Mouse (Mus musculus): ENCODE measurements around the gene Ssbp4. TPM values are rescaled to one million over a fixed set of nuclear protein-coding genes. Genes with fewer than 3 reads are reported as not detected.
A peak's percentile ranks its signal among the peaks of the same experiment; 100 is the strongest.

Gene Ssbp4
- polyA plus RNA-seq, 1 experiment: 50.7 TPM

GRCm38 (mm10) chr8:70634066-70634465 lies 25.4 kb upstream of the Ssbp4 start:
- TF ChIP-seq POLR2A (IDR thresholded peaks at IDR 0.05; ENCODE audit: low read depth, low read length) (no peak), CTCF (IDR thresholded peaks at IDR 0.05; ENCODE audit: borderline replicate concordance, insufficient read depth, low read length) (no peak)
- Histone ChIP-seq H3K4me3 (ENCODE audit: insufficient read depth, low read length) (no peak overlapping the region), H3K27ac (ENCODE audit: insufficient read depth, low read length) (no peak overlapping the region), H3K4me1 (ENCODE audit: control insufficient read depth, insufficient read depth, low read length) (peaks cover 9% of the 10 kb centered on the region)

- H3K4me1 ChIP-seq (ENCODE audit: control insufficient read depth, insufficient read depth, low read length): peaks cover 9% of the 10 kb centered on the region
- peak within 1 kb of the TSS; percentile 78 for H3K27ac ChIP-seq (ENCODE audit: insufficient read depth, low read length)
- TF ChIP-seq POLR2A (IDR thresholded peaks at IDR 0.05; ENCODE audit: low read depth, low read length): no peak
- TF ChIP-seq CTCF (IDR thresholded peaks at IDR 0.05; ENCODE audit: borderline replicate concordance, insufficient read depth, low read length): no peak
- H3K4me3 ChIP-seq (ENCODE audit: insufficient read depth, low read length): peak within 1 kb of the TSS; percentile 23
These were observed 23.7 kb upstream of the Ssbp4 start, which contains the start of gene Gdf15 for GRCm38 (mm10) chr8:70632346-70632892. Gene Gdf15 (minus strand): TSS chr8:70632456.

- H3K27ac ChIP-seq (ENCODE audit: insufficient read depth, low read length): peak overlapping the region; percentile 78
- H3K4me3 ChIP-seq (ENCODE audit: insufficient read depth, low read length): peak overlapping the region; percentile 23
- TF ChIP-seq CTCF (IDR thresholded peaks at IDR 0.05; ENCODE audit: borderline replicate concordance, insufficient read depth, low read length) (no peak), POLR2A (IDR thresholded peaks at IDR 0.05; ENCODE audit: low read depth, low read length) (peak; percentile 80)
- H3K4me1 ChIP-seq (ENCODE audit: control insufficient read depth, insufficient read depth, low read length): peaks cover 9% of the 10 kb centered on the region
These were observed 22.8 kb upstream of the Ssbp4 start for GRCm38 (mm10) chr8:70631436-70631835.

- Histone ChIP-seq H3K4me3 (ENCODE audit: insufficient read depth, low read length) (peak overlapping the region; percentile 23), H3K4me1 (ENCODE audit: control insufficient read depth, insufficient read depth, low read length) (peaks cover 9% of the 10 kb centered on the region), H3K27ac (ENCODE audit: insufficient read depth, low read length) (peak overlapping the region; percentile 78)
- TF ChIP-seq CTCF (IDR thresholded peaks at IDR 0.05; ENCODE audit: borderline replicate concordance, insufficient read depth, low read length) (no peak), POLR2A (IDR thresholded peaks at IDR 0.05; ENCODE audit: low read depth, low read length) (peak; percentile 34; the same call in 1 of the 2 replicates)
These were observed 22.1 kb upstream of the Ssbp4 start for GRCm38 (mm10) chr8:70630532-70631381.

- Histone ChIP-seq H3K4me3 (ENCODE audit: insufficient read depth, low read length) (peak overlapping the region; percentile 22), H3K27ac (ENCODE audit: insufficient read depth, low read length) (peak overlapping the region; percentile 30), H3K4me1 (ENCODE audit: control insufficient read depth, insufficient read depth, low read length) (peaks cover 9% of the 10 kb centered on the region)
- TF ChIP-seq CTCF (IDR thresholded peaks at IDR 0.05; ENCODE audit: borderline replicate concordance, insufficient read depth, low read length): peak; percentile 100
- TF ChIP-seq POLR2A (IDR thresholded peaks at IDR 0.05; ENCODE audit: low read depth, low read length): peak; percentile 37
These were observed 21.2 kb upstream of the Ssbp4 start for GRCm38 (mm10) chr8:70629574-70630531.

GRCm38 (mm10) chr8:70628986-70629490 lies 20.4 kb upstream of the Ssbp4 start:
- no peak for TF ChIP-seq POLR2A (IDR thresholded peaks at IDR 0.05; ENCODE audit: low read depth, low read length)
- TF ChIP-seq CTCF (IDR thresholded peaks at IDR 0.05; ENCODE audit: borderline replicate concordance, insufficient read depth, low read length): no peak
- H3K4me3 ChIP-seq (ENCODE audit: insufficient read depth, low read length): no peak overlapping the region
- H3K4me1 ChIP-seq (ENCODE audit: control insufficient read depth, insufficient read depth, low read length): peaks cover 6% of the 10 kb centered on the region
- no peak overlapping the region for H3K27ac ChIP-seq (ENCODE audit: insufficient read depth, low read length)

- no peaks in the 10 kb centered on the region for H3K4me1 ChIP-seq (ENCODE audit: control insufficient read depth, insufficient read depth, low read length)
- TF ChIP-seq POLR2A (IDR thresholded peaks at IDR 0.05; ENCODE audit: low read depth, low read length): no peak
- no peak for TF ChIP-seq CTCF (IDR thresholded peaks at IDR 0.05; ENCODE audit: borderline replicate concordance, insufficient read depth, low read length)
- no peak overlapping the region for H3K27ac ChIP-seq (ENCODE audit: insufficient read depth, low read length)
- no peak overlapping the region for H3K4me3 ChIP-seq (ENCODE audit: insufficient read depth, low read length)
These were observed 18.4 kb upstream of the Ssbp4 start for GRCm38 (mm10) chr8:70627041-70627440.

GRCm38 (mm10) chr8:70625104-70625503 lies 16.4 kb upstream of the Ssbp4 start:
- H3K4me1 ChIP-seq (ENCODE audit: control insufficient read depth, insufficient read depth, low read length): no peaks in the 10 kb centered on the region
- no peak overlapping the region for H3K27ac ChIP-seq (ENCODE audit: insufficient read depth, low read length)

GRCm38 (mm10) chr8:70622220-70622619 lies 13.5 kb upstream of the Ssbp4 start:
- Histone ChIP-seq H3K4me1 (ENCODE audit: control insufficient read depth, insufficient read depth, low read length) (no peaks in the 10 kb centered on the region), H3K4me3 (ENCODE audit: insufficient read depth, low read length) (no peak overlapping the region), H3K27ac (ENCODE audit: insufficient read depth, low read length) (no peak overlapping the region)
- TF ChIP-seq CTCF (IDR thresholded peaks at IDR 0.05; ENCODE audit: borderline replicate concordance, insufficient read depth, low read length) (no peak), POLR2A (IDR thresholded peaks at IDR 0.05; ENCODE audit: low read depth, low read length) (no peak)

More at GRCm38 (mm10) chr8:70625104-70625503, 16.4 kb upstream of the Ssbp4 start:
- H3K4me3 ChIP-seq (ENCODE audit: insufficient read depth, low read length): no peak overlapping the region
- TF ChIP-seq POLR2A (IDR thresholded peaks at IDR 0.05; ENCODE audit: low read depth, low read length) (no peak), CTCF (IDR thresholded peaks at IDR 0.05; ENCODE audit: borderline replicate concordance, insufficient read depth, low read length) (0 out of 2 replicates have a peak, but pooled peaks have one; percentile 25)
